Mouse (Mus musculus): ENCODE results near the gene Gm47985.
"Not testable (repeated sequence)": the region's sequence is repeated elsewhere in the genome, so short reads cannot be mapped to it uniquely, and the experiment has no call there.

- not testable (repeated sequence) for TF ChIP-seq CTCF, EP300 (IDR thresholded peaks at IDR 0.05; ENCODE audit: low read depth)
Measured at GRCm38 (mm10) chr1:151200620-151201019, 18.3 kb downstream of the Gm47985 start.
